Mouse (Mus musculus) kidney, postnatal 0 days (tissue): ENCODE results near the gene Grap2. TPM values are rescaled to one million over a fixed set of nuclear protein-coding genes. Genes with fewer than 3 reads are reported as not detected.

Source experiments
- ATAC-seq: fragments of 200-750 bp; cut with Nextera tagmentation; replicated peaks from 2 replicates; pipeline ENCODE4 v1.8.0; 2017; ENCODE audit warnings: low read depth, moderate number of reproducible peaks, moderate TSS enrichment, moderate library complexity; ENCODE audit not compliant: low FRiP score
- DNase-seq: peaks from one replicate; pipeline ENCODE4 v3.0.0-alpha.2; 2016; ENCODE audit warnings: low spot score
- H3K27ac ChIP-seq: fragments of 300-500 bp; sonication (generic); 2 replicates; pipeline ENCODE4 v1.5.1; 2014; ENCODE audit warnings: mild to moderate bottlenecking
- H3K27me3 ChIP-seq: fragments of 300-500 bp; sonication (generic); 2 replicates; pipeline ENCODE4 v1.6.1; 2014; ENCODE audit warnings: low read length, mixed read lengths; ENCODE audit not compliant: insufficient read depth
- H3K36me3 ChIP-seq: fragments of 300-500 bp; sonication (generic); 2 replicates; pipeline ENCODE4 v1.6.1; 2014; ENCODE audit warnings: low read length, mixed read lengths; ENCODE audit not compliant: insufficient read depth
- H3K4me1 ChIP-seq: fragments of 300-500 bp; sonication (generic); replicated peaks from 2 replicates; pipeline ENCODE4 v1.6.1; 2014; ENCODE audit warnings: antibody characterized with exemption, low read length, mixed read lengths; ENCODE audit not compliant: insufficient read depth
- H3K4me2 ChIP-seq: fragments of 300-500 bp; sonication (generic); 2 replicates; pipeline ENCODE4 v1.6.1; 2014; ENCODE audit warnings: mild to moderate bottlenecking, low read length, moderate library complexity, mixed read lengths
- H3K4me3 ChIP-seq: fragments of 300-500 bp; sonication (generic); replicated peaks from 2 replicates; pipeline ENCODE4 v1.5.1; 2014; ENCODE audit warnings: low read depth, low read length
- H3K9ac ChIP-seq: fragments of 300-500 bp; sonication (generic); 2 replicates; pipeline ENCODE4 v1.6.1; 2014; ENCODE audit warnings: low read depth, low read length
- H3K9me3 ChIP-seq: fragments of 300-500 bp; sonication (generic); replicated peaks from 2 replicates; pipeline ENCODE4 v1.6.1; 2016; ENCODE audit warnings: low read length, inconsistent platforms, mixed read lengths
- CTCF ChIP-seq: IDR thresholded peaks from 2 replicates; pipeline ENCODE4 v1.5.1; 2016; ENCODE audit warnings: antibody characterized with exemption, low read depth, mild to moderate bottlenecking, moderate library complexity
- WGBS: fragments of 180-500 bp; shearing (Covaris S2); extraction: QIAGEN DNeasy Blood & Tissue Kit; methylation state at CpG from one replicate; pipeline ENCODE4 v1.1.7; 2014; 5-methylcytosine and 5-hydroxymethylcytosine counted together
- polyA plus RNA-seq: library from polyadenylated mRNA; unstranded; fragments of >200 nt; fragmentation: Nextera tagmentation; extraction: Ambion mirVana; gene quantifications from 2 replicates; pipeline ENCODE4 v1.2.1, GENCODE M21; 2015

Gene Grap2
- polyA plus RNA-seq, 1 experiment from 2014 or later, result 0.09 TPM

DNA sequence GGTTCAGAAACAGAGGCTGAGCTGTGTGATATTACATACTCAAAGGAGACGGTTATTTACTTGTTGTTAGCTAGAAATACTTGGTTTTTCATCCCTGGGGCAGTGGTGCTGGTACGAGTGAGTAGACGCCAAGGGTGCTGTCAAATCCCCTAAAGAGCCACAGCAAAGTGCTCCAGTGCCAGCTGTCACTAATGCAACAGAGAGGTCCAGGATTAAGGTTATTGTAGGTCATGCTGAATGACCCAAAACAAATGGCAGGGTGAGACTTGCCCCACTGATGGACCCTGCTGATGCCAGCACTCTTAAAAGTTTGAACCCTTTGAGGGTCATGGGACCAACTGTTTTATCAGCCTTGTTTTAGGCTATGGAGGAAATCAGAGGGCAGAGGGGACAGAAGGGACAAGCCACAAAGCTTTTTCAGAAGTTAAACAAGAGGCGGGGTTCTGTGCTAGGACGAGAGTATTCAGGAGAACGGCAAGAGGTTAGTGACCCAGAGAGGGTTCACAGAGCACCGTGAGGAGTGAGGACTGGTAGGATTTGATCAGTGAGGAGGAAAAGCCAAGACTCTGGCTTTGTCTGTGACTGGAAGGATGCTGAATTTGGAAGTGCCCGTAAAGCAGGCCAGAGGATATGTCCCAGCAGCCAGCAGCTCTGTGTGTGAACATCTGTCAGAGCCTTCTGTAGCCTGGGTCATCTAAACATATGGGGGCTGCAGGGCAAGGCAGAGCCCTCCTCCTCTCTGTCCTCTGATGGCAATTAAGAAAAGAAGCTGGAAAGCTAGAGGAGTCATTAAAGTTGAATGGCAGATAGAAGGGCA lies 112.6 kb downstream of the Grap2 start:
- Histone ChIP-seq H3K4me3 (no peak overlapping the region), H3K36me3 (no peaks in the 10 kb centered on the region), H3K9ac (no peak overlapping the region), H3K27me3 (no peaks in the 10 kb centered on the region), H3K27ac (no peak overlapping the region), H3K4me1 (peaks cover 5% of the 10 kb centered on the region; the same call in 1 of the 2 replicates), H3K4me2 (no peak overlapping the region), H3K9me3 (no peaks in the 10 kb centered on the region)
- ATAC-seq, result no peak
- WGBS, result 25% methylated on average over 8 of the region's 8 CpGs
- no peak for TF ChIP-seq CTCF
- no peak for DNase-seq

DNA sequence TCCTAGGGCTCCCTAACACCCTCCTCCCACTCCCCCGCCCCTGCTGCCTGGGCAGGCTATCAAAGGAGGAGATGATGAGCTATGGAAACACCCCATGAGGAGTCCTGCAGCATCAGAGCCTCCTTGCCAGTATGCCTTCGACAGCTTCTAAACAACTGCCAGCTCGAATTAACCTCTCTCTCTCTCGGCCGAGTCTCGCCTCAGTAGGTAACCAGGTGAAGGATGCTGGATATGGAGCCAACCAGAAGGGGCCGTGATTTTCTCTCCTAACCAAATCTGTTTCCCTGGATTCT lies 113.2 kb downstream of the Grap2 start:
- Histone ChIP-seq H3K27ac (no peak overlapping the region), H3K4me2 (no peak overlapping the region), H3K4me1 (peaks cover 5% of the 10 kb centered on the region; the same call in 1 of the 2 replicates), H3K36me3 (no peaks in the 10 kb centered on the region), H3K9ac (no peak overlapping the region), H3K4me3 (no peak overlapping the region), H3K27me3 (no peaks in the 10 kb centered on the region), H3K9me3 (no peaks in the 10 kb centered on the region)
- ATAC-seq, result no peak
- WGBS, result 18% methylated on average over 7 of the region's 7 CpGs
- DNase-seq, result peak; percentile 72
- no peak for TF ChIP-seq CTCF

DNA sequence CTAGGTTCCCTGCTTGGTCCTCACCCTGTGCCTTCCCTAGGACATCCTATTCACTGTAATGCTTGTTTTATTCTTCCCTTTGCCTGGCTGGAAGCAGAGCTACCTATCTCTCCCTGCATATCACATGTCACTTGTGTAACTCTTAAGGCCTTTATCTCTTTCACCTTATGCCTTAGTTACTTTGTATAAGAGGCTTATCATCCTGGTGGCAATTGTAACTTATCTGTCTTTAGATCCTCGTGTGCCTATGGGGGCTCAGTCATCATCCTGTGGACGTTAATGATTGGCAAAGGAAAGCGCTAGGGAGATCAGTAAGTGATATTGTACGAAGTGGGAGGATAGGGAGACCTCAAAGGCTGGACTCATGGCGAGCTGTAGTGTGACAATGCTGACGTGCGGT lies 116.1 kb downstream of the Grap2 start:
- Histone ChIP-seq H3K4me2 (no peak overlapping the region), H3K36me3 (no peaks in the 10 kb centered on the region), H3K27ac (no peak overlapping the region), H3K9ac (no peak overlapping the region), H3K4me3 (no peak overlapping the region), H3K27me3 (no peaks in the 10 kb centered on the region), H3K4me1 (no peaks in the 10 kb centered on the region; the same call in 1 of the 2 replicates), H3K9me3 (no peaks in the 10 kb centered on the region)
- ATAC-seq, result no peak
- no peak for TF ChIP-seq CTCF
- 62% methylated on average over 7 of the region's 7 CpGs for WGBS
- DNase-seq, result no peak

DNA sequence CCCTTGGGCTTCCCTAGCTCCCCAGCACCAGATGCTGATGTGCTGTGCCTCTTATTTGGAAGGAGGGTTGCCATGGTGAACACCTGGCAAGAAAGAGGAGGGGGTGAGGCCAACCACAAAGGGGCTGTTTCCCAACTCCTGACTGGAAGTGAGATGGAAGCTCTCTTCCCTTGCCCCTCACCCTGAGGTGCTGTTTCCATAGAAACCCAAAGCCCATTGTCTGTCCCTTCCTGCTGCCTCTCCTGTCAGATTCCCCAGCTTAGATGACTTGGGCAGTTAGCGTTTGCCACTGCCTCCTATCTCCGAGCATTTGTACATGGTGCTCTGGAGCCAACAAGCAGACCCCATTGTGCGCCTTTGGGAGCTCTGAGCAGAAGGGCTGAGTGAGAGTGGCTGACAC lies 121.1 kb downstream of the Grap2 start:
- no peak for TF ChIP-seq CTCF
- 51% methylated on average over 3 of the region's 3 CpGs for WGBS
- no peaks in the 10 kb centered on the region for H3K36me3 ChIP-seq
- ATAC-seq, result no peak
- no peaks in the 10 kb centered on the region for H3K27me3 ChIP-seq
- no peaks in the 10 kb centered on the region for H3K4me1 ChIP-seq
- H3K27ac ChIP-seq, result no peak overlapping the region
- H3K9ac ChIP-seq, result no peak overlapping the region
- no peak for DNase-seq
- H3K4me2 ChIP-seq, result no peak overlapping the region
- H3K4me3 ChIP-seq, result no peak overlapping the region
- H3K9me3 ChIP-seq, result no peaks in the 10 kb centered on the region

GRCm38 (mm10) chr15:80694125-80694910 lies 121.9 kb downstream of the Grap2 start:
- no peak overlapping the region for H3K4me2 ChIP-seq
- no peak for ATAC-seq
- no peaks in the 10 kb centered on the region for H3K9me3 ChIP-seq
- H3K4me1 ChIP-seq, result no peaks in the 10 kb centered on the region
- TF ChIP-seq CTCF, result peak; percentile 87
- H3K9ac ChIP-seq, result no peak overlapping the region
- H3K27ac ChIP-seq, result no peak overlapping the region
- H3K27me3 ChIP-seq, result no peaks in the 10 kb centered on the region
- no peak overlapping the region for H3K4me3 ChIP-seq
- peak; percentile 68 for DNase-seq
- H3K36me3 ChIP-seq, result no peaks in the 10 kb centered on the region
- WGBS, result 36% methylated on average over 11 of the region's 11 CpGs

DNA sequence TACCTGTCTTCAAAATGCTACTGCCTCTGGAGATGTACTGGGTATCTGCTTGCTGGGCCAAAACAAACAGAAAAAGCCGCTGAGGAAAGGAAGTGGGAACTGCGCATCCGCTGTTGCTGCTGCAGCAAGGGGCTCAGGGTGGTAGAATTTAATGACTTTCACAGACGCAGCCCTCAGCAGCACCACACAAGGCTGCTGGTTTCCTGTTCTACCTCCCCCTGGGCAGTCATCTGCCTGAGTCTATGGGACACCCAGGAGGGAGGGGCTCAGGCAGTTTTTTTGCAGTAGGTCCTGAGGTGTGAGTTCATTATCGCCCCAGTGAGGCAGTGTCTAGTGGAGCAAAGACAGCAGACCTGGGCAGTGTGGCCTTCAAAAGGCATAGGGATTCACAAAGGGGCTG lies 125.2 kb downstream of the Grap2 start:
- DNase-seq (peak; percentile 40), ATAC-seq (no peak)
- no peak for TF ChIP-seq CTCF
- H3K36me3 ChIP-seq, result no peaks in the 10 kb centered on the region
- no peaks in the 10 kb centered on the region for H3K27me3 ChIP-seq
- H3K4me1 ChIP-seq, result no peaks in the 10 kb centered on the region
- 20% methylated on average over 5 of the region's 5 CpGs for WGBS
- no peak overlapping the region for H3K9ac ChIP-seq
- no peaks in the 10 kb centered on the region for H3K9me3 ChIP-seq
- no peak overlapping the region for H3K4me3 ChIP-seq
- no peak overlapping the region for H3K27ac ChIP-seq
- no peak overlapping the region for H3K4me2 ChIP-seq
